Mouse (Mus musculus) intestine, embryonic 14.5 days (tissue): ENCODE measurements at regions not wholly inside any gene's neighbourhood (a gene's known extent, or its start where the extent isn't known, plus 50 kb on each side); places are given as distances from the start of the nearest gene placed in this dataset.

Experiments used
- ATAC-seq: fragments of 200-750 bp; cut with Nextera tagmentation; replicated peaks from 2 replicates; pipeline ENCODE4 v1.8.0; 2017; ENCODE audit warnings: low read depth, moderate number of reproducible peaks, moderate TSS enrichment, moderate library complexity; ENCODE audit not compliant: low FRiP score, low TSS enrichment
- DNase-seq: peaks from one replicate; pipeline ENCODE4 v3.0.0-alpha.2; 2018; ENCODE audit warnings: low spot score
- H3K27ac ChIP-seq: fragments of 300-500 bp; sonication (generic); 2 replicates; pipeline ENCODE4 v1.5.1; 2014; ENCODE audit warnings: low read depth, mild to moderate bottlenecking, control low read depth
- H3K27me3 ChIP-seq: fragments of 300-500 bp; sonication (generic); replicated peaks from 2 replicates; pipeline ENCODE4 v1.6.1; 2014; ENCODE audit warnings: low read length, control low read depth; ENCODE audit not compliant: control insufficient read depth, insufficient read depth
- H3K36me3 ChIP-seq: fragments of 300-500 bp; sonication (generic); 2 replicates; pipeline ENCODE4 v1.6.1; 2014; ENCODE audit warnings: low read length, control low read depth; ENCODE audit not compliant: control insufficient read depth, insufficient read depth
- H3K4me1 ChIP-seq: fragments of 300-500 bp; sonication (generic); replicated peaks from 2 replicates; pipeline ENCODE4 v1.6.1; 2014; ENCODE audit warnings: low read length, control low read depth, mixed read lengths; ENCODE audit not compliant: control insufficient read depth, insufficient read depth
- H3K4me2 ChIP-seq: fragments of 300-500 bp; sonication (generic); 2 replicates; pipeline ENCODE4 v1.6.1; 2014; ENCODE audit warnings: low read length
- H3K4me3 ChIP-seq: fragments of 300-500 bp; sonication (generic); 2 replicates; pipeline ENCODE4 v1.5.1; 2014; ENCODE audit warnings: low read depth, low read length, control low read depth, mixed read lengths
- H3K9ac ChIP-seq: fragments of 300-500 bp; sonication (generic); 2 replicates; pipeline ENCODE4 v1.6.1; 2014; ENCODE audit warnings: mild to moderate bottlenecking, low read length
- H3K9me3 ChIP-seq: fragments of 300-500 bp; sonication (generic); 2 replicates; pipeline ENCODE4 v1.6.1; 2016; ENCODE audit warnings: low read length, control low read depth; ENCODE audit not compliant: control insufficient read depth
- WGBS: fragments of 180-500 bp; shearing (Covaris S2); extraction: QIAGEN DNeasy Blood & Tissue Kit; methylation state at CpG from one replicate; pipeline ENCODE4 v1.1.7; 2014; 5-methylcytosine and 5-hydroxymethylcytosine counted together

GRCm38 (mm10) chr1:72015471-72015870 lies 196.6 kb downstream of the Mreg start:
- Histone ChIP-seq H3K27me3 (no peaks in the 10 kb centered on the region), H3K4me1 (no peaks in the 10 kb centered on the region), H3K4me2 (no peak overlapping the region), H3K9ac (no peak overlapping the region), H3K27ac (no peak overlapping the region), H3K9me3 (no peaks in the 10 kb centered on the region), H3K36me3 (no peaks in the 10 kb centered on the region), H3K4me3 (no peak overlapping the region)
- ATAC-seq (no peak), DNase-seq (no peak)
- WGBS: 94% methylated on average over 4 of the region's 4 CpGs

- Histone ChIP-seq H3K4me2 (no peak overlapping the region), H3K9me3 (no peaks in the 10 kb centered on the region), H3K27ac (no peak overlapping the region), H3K4me1 (no peaks in the 10 kb centered on the region; the same call in 1 of the 2 replicates), H3K36me3 (no peaks in the 10 kb centered on the region), H3K9ac (no peak overlapping the region), H3K4me3 (no peak overlapping the region), H3K27me3 (no peaks in the 10 kb centered on the region)
- DNase-seq (no peak), ATAC-seq (no peak)
- WGBS: 53% methylated on average over 2 of the region's 2 CpGs
These were observed 197.5 kb downstream of the Mreg start for GRCm38 (mm10) chr1:72014580-72014979.

GRCm38 (mm10) chr1:72013863-72014262 lies 198.2 kb downstream of the Mreg start:
- no peaks in the 10 kb centered on the region for H3K27me3 ChIP-seq
- H3K27ac ChIP-seq: no peak overlapping the region
- no peak for ATAC-seq
- no peak overlapping the region for H3K9ac ChIP-seq
- 74% methylated on average over 7 of the region's 7 CpGs for WGBS
- H3K36me3 ChIP-seq: no peaks in the 10 kb centered on the region
- H3K4me3 ChIP-seq: no peak overlapping the region
- DNase-seq: no peak
- H3K4me2 ChIP-seq: no peak overlapping the region
- H3K9me3 ChIP-seq: no peaks in the 10 kb centered on the region
- H3K4me1 ChIP-seq: peaks cover 4% of the 10 kb centered on the region; the same call in 1 of the 2 replicates

- no peak for ATAC-seq
These were observed 199.4 kb downstream of the Mreg start for GRCm38 (mm10) chr1:72012710-72013109.

GRCm38 (mm10) chr1:72009270-72009928 lies 202.7 kb downstream of the Mreg start:
- no peak overlapping the region for H3K4me3 ChIP-seq
- H3K27me3 ChIP-seq: no peaks in the 10 kb centered on the region
- no peak overlapping the region for H3K4me2 ChIP-seq
- H3K27ac ChIP-seq: no peak overlapping the region
- H3K9ac ChIP-seq: no peak overlapping the region
- DNase-seq: no peak
- ATAC-seq: no peak
- no peaks in the 10 kb centered on the region for H3K9me3 ChIP-seq
- 28% methylated on average over 7 of the region's 7 CpGs for WGBS
- H3K4me1 ChIP-seq: peaks cover 8% of the 10 kb centered on the region; the same call in 1 of the 2 replicates
- H3K36me3 ChIP-seq: no peaks in the 10 kb centered on the region

More at GRCm38 (mm10) chr1:72012710-72013109, 199.4 kb downstream of the Mreg start:
- DNase-seq: no peak
- no peak overlapping the region for H3K9ac ChIP-seq
- no peaks in the 10 kb centered on the region for H3K27me3 ChIP-seq
- no peaks in the 10 kb centered on the region for H3K36me3 ChIP-seq
- H3K4me3 ChIP-seq: no peak overlapping the region
- no peak overlapping the region for H3K4me2 ChIP-seq
- peaks cover 4% of the 10 kb centered on the region; the same call in 1 of the 2 replicates for H3K4me1 ChIP-seq
- no peaks in the 10 kb centered on the region for H3K9me3 ChIP-seq
- no peak overlapping the region for H3K27ac ChIP-seq
- WGBS: 62% methylated on average over 7 of the region's 7 CpGs

- no peak overlapping the region for H3K27ac ChIP-seq
- H3K4me1 ChIP-seq: peaks cover 18% of the 10 kb centered on the region; the same call in 1 of the 2 replicates
- H3K9ac ChIP-seq: no peak overlapping the region
- DNase-seq (no peak), ATAC-seq (no peak)
- H3K9me3 ChIP-seq: no peaks in the 10 kb centered on the region
- H3K4me2 ChIP-seq: no peak overlapping the region
- no peaks in the 10 kb centered on the region for H3K36me3 ChIP-seq
- no peaks in the 10 kb centered on the region for H3K27me3 ChIP-seq
- H3K4me3 ChIP-seq: no peak overlapping the region
- WGBS: 54% methylated on average over 7 of the region's 7 CpGs
These were observed 205.3 kb downstream of the Mreg start for GRCm38 (mm10) chr1:72006696-72007291.

- ATAC-seq (no peak), DNase-seq (no peak)
- H3K36me3 ChIP-seq: no peaks in the 10 kb centered on the region
- H3K4me2 ChIP-seq: no peak overlapping the region
- no peak overlapping the region for H3K27ac ChIP-seq
- H3K9ac ChIP-seq: no peak overlapping the region
- H3K27me3 ChIP-seq: no peaks in the 10 kb centered on the region
- 51% methylated on average over 8 of the region's 8 CpGs for WGBS
- H3K4me3 ChIP-seq: no peak overlapping the region
- peaks cover 22% of the 10 kb centered on the region; the same call in 1 of the 2 replicates for H3K4me1 ChIP-seq
- H3K9me3 ChIP-seq: no peaks in the 10 kb centered on the region
These were observed 206.2 kb downstream of the Mreg start for GRCm38 (mm10) chr1:72005956-72006355.

- Histone ChIP-seq H3K27me3 (no peaks in the 10 kb centered on the region), H3K4me1 (peaks cover 22% of the 10 kb centered on the region; the same call in 1 of the 2 replicates), H3K36me3 (no peaks in the 10 kb centered on the region), H3K27ac (no peak overlapping the region), H3K9ac (no peak overlapping the region), H3K4me3 (no peak overlapping the region), H3K4me2 (no peak overlapping the region), H3K9me3 (no peaks in the 10 kb centered on the region)
- ATAC-seq (no peak), DNase-seq (no peak)
- 87% methylated on average over 7 of the region's 7 CpGs for WGBS
These were observed 206.6 kb downstream of the Mreg start for GRCm38 (mm10) chr1:72005550-72005949.
